Mouse (Mus musculus) urinary bladder, adult 18-20 months (tissue): ENCODE measurements around the gene Amer2.
"Not testable (repeated sequence)": the region's sequence is repeated elsewhere in the genome, so short reads cannot be mapped to it uniquely, and the experiment has no call there.

ENCODE experiments used
- DNase-seq, 2 experiments: peaks; one replicate each; pipeline ENCODE4 v3.0.0; 2022; ENCODE audit warnings: low spot score in 2 of 2, mixed read lengths in 2 of 2

The Amer2 gene

GRCm38 (mm10) chr14:60372821-60373309, at the start of gene Amer2:
Gene Amer2, plus strand, starts transcription at chr14:60373259.
- no peak for DNase-seq

- DNase-seq = not testable (repeated sequence)
Observed at GRCm38 (mm10) chr14:60340001-60340400, 33.1 kb upstream of the Amer2 start.

- DNase-seq = no peak
Observed at GRCm38 (mm10) chr14:60340570-60340969, 32.5 kb upstream of the Amer2 start.

GRCm38 (mm10) chr14:60345326-60345876, 27.7 kb upstream of the Amer2 start:
- DNase-seq = no peak

- no peak for DNase-seq
Observed at GRCm38 (mm10) chr14:60358347-60358746, 14.7 kb upstream of the Amer2 start.

GRCm38 (mm10) chr14:60361380-60362212, 11.5 kb upstream of the Amer2 start:
- no peak for DNase-seq

GRCm38 (mm10) chr14:60366729-60367128, 6.3 kb upstream of the Amer2 start:
- DNase-seq = no peak

- no peak for DNase-seq
Observed at GRCm38 (mm10) chr14:60368769-60369666, 4.0 kb upstream of the Amer2 start.

- DNase-seq = no peak
Observed at GRCm38 (mm10) chr14:60369667-60370315, 3.3 kb upstream of the Amer2 start.

- no peak for DNase-seq
Observed at GRCm38 (mm10) chr14:60377107-60377506, 4.0 kb downstream of the Amer2 start.

- no peak for DNase-seq
Observed at GRCm38 (mm10) chr14:60377546-60377945, 4.5 kb downstream of the Amer2 start.

- DNase-seq = peak; percentile 5 to 12
Observed at GRCm38 (mm10) chr14:60378057-60378565, 5.1 kb downstream of the Amer2 start.

- DNase-seq = peak in 1 of 2 experiments; percentile 42
Observed at GRCm38 (mm10) chr14:60378566-60379322, 5.7 kb downstream of the Amer2 start.

- DNase-seq = no peak
Observed at GRCm38 (mm10) chr14:60379323-60379957, 6.4 kb downstream of the Amer2 start.

GRCm38 (mm10) chr14:60379958-60380330, 6.9 kb downstream of the Amer2 start:
- no peak for DNase-seq

GRCm38 (mm10) chr14:60381671-60382070, 8.6 kb downstream of the Amer2 start:
- DNase-seq = no peak

GRCm38 (mm10) chr14:60383816-60384215, 10.8 kb downstream of the Amer2 start:
- no peak for DNase-seq

- no peak for DNase-seq
Observed at GRCm38 (mm10) chr14:60384269-60384668, 11.2 kb downstream of the Amer2 start.

- no peak for DNase-seq
Observed at GRCm38 (mm10) chr14:60385079-60385643, 12.1 kb downstream of the Amer2 start.
